Mouse (Mus musculus) ES-E14 (cell line): ENCODE results near the gene Fgfbp3. TPM values are rescaled to one million over a fixed set of nuclear protein-coding genes. Genes with fewer than 3 reads are reported as not detected.
A peak's percentile ranks its signal among the peaks of the same experiment; 100 is the strongest.

Experiments
- DNase-seq: peaks from one replicate; pipeline ENCODE4 v3.0.0-alpha.2; 2013; ENCODE audit warnings: low read depth, low spot score
- H3K27ac ChIP-seq: 2 replicates; pipeline ENCODE4 v1.5.1; 2012; ENCODE audit warnings: low read depth, mild to moderate bottlenecking, low read length, moderate library complexity, mixed read lengths; ENCODE audit not compliant: poor library complexity, insufficient read depth, severe bottlenecking
- H3K36me3 ChIP-seq: 2 replicates; pipeline ENCODE4 v1.6.1; 2012; ENCODE audit warnings: mild to moderate bottlenecking, low read length, moderate library complexity, mixed read lengths; ENCODE audit not compliant: control insufficient read depth, poor library complexity, insufficient read depth, severe bottlenecking
- H3K4me1 ChIP-seq, 2 experiments: fragments of 150-350 bp in 1 of 2; sonication (generic) in 1 of 2; 2 replicates each; pipeline ENCODE4 v1.6.1; 2012; ENCODE audit warnings: low read length in 2 of 2, mild to moderate bottlenecking in 1 of 2, mixed read lengths in 1 of 2; ENCODE audit not compliant: control insufficient read depth in 2 of 2, insufficient read depth in 2 of 2, poor library complexity in 1 of 2
- H3K4me3 ChIP-seq, 2 experiments: fragments of 150-350 bp in 1 of 2; sonication (generic) in 1 of 2; 2 replicates each; pipeline ENCODE4 v1.5.1; 2012; ENCODE audit warnings: low read length in 2 of 2, low read depth in 1 of 2, mild to moderate bottlenecking in 1 of 2, mixed read lengths in 1 of 2; ENCODE audit not compliant: insufficient read depth in 1 of 2, poor library complexity in 1 of 2, severe bottlenecking in 1 of 2
- H3K9ac ChIP-seq: 2 replicates; pipeline ENCODE4 v1.6.1; 2012; ENCODE audit warnings: low read depth, mild to moderate bottlenecking, low read length, mixed read lengths; ENCODE audit not compliant: poor library complexity, insufficient read depth, severe bottlenecking
- H3K9me3 ChIP-seq: fragments of 150-350 bp; sonication (generic); 2 replicates; pipeline ENCODE4 v1.6.1; 2012; ENCODE audit warnings: low read depth, mild to moderate bottlenecking, low read length; ENCODE audit not compliant: control insufficient read depth, insufficient read depth
- CHD2 ChIP-seq: IDR thresholded peaks from 2 replicates; pipeline ENCODE4 v1.6.1; 2014; ENCODE audit warnings: mild to moderate bottlenecking, low read depth, low read length, inconsistent platforms
- HCFC1 ChIP-seq: IDR thresholded peaks from 2 replicates; pipeline ENCODE4 v1.6.1; 2012; ENCODE audit warnings: low read length, inconsistent platforms, borderline replicate concordance; ENCODE audit not compliant: insufficient read depth
- MAFK ChIP-seq: IDR thresholded peaks from 2 replicates; pipeline ENCODE4 v1.6.1; 2014; ENCODE audit warnings: mild to moderate bottlenecking, low read depth, low read length, inconsistent platforms; ENCODE audit not compliant: insufficient read depth
- ZC3H11A ChIP-seq: IDR thresholded peaks from 2 replicates; pipeline ENCODE4 v1.6.1; 2012; ENCODE audit warnings: low read depth, mild to moderate bottlenecking, inconsistent platforms, low read length, borderline replicate concordance
- ZNF384 ChIP-seq: IDR thresholded peaks from 2 replicates; pipeline ENCODE4 v1.6.1; 2012; ENCODE audit warnings: low read depth, low read length, inconsistent platforms
- in situ Hi-C, 2 experiments: fragments of 600-800 bp; cut with MboI; formaldehyde crosslinking; loops; one replicate each; pipeline ENCODE4 v1.15.1; 2025; ENCODE audit warnings: low sequenced_read_pairs in 2 of 2, inconsistent platforms in 1 of 2; ENCODE audit not compliant: unreplicated experiment in 2 of 2
- total RNA-seq: library from RNA; depleted of rRNA; stranded (reverse); fragments of 300-350 nt; gene quantifications from 2 replicates; pipeline ENCODE4 v1.2.3, GENCODE M21; 2012

Gene Fgfbp3
- total RNA-seq, 1 experiment: 0.80 TPM

DNA sequence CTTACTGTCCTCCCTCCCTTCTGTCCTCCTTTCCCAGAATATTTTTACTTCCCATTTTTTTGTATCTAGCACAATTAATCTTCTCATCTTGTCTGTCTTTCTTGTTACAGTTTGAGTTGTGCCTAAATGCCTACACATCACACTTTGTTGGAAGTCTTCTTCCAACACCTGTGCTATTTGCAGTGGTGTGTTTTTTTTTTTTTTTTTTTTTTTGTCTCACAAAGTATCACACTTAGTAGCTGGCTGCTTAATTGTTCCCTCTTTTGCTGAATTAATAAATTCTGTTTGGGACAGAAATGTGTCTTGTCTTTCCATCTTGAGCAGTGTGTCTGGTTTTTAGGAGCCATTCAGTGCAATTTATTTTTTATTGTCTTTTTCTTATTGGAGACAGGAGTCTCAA is 10.4 kb upstream of the Fgfbp3 start:
- DNase-seq: no peak
- H3K9me3 ChIP-seq: no peaks in the 10 kb centered on the region
- H3K36me3 ChIP-seq: no peaks in the 10 kb centered on the region
- H3K4me1 ChIP-seq: peaks cover 0 to 7% of the 10 kb centered on the region in 2 experiments; a peak in 1 of 4 replicates
- H3K4me3 ChIP-seq: no peak overlapping the region
- H3K27ac ChIP-seq: no peak overlapping the region
- no peak for TF ChIP-seq ZC3H11A
- 0 out of 2 replicates have a peak, but pooled peaks have one; percentile 20 for TF ChIP-seq ZNF384
- TF ChIP-seq CHD2: no peak
- no peak for TF ChIP-seq MAFK
- no peak for TF ChIP-seq HCFC1
- H3K9ac ChIP-seq: no peak overlapping the region
- in situ Hi-C loops: no loop called here

DNA sequence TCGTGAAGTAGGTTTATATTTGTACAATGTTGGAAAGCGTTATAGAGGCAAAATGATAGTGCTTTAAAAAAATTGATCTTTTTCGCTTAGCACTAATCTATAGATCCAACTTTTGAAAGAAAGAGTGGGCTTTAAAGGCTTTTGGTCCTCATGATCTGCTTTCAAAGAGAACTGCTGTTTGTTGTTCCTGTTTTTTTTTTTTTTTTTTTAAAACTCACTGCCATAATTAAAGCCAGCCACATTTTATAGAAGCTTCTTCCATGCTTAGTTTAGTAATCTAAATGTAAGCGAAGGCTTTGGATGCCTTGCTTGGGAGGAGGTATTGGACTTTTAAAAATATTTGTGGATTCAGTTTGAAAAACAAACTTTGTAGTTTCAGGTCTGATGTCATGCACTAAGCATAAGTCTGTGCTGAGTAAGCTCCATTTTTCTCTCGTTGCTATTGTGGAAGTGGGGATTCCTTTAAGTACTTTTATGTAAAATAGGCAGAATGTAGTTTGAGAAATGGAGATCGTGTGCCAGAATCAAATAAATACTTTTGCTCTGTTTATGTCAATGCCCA is 8.5 kb upstream of the Fgfbp3 start:
- Histone ChIP-seq H3K9ac (no peak overlapping the region), H3K36me3 (no peaks in the 10 kb centered on the region), H3K4me1 (peaks cover 0 to 7% of the 10 kb centered on the region in 2 experiments; a peak in 1 of 4 replicates), H3K27ac (no peak overlapping the region), H3K4me3 (no peak overlapping the region; a peak in 1 of 4 replicates), H3K9me3 (no peaks in the 10 kb centered on the region)
- no peak for DNase-seq
- in situ Hi-C loops: no loop called here
- TF ChIP-seq ZNF384: no peak
- no peak for TF ChIP-seq CHD2

DNA sequence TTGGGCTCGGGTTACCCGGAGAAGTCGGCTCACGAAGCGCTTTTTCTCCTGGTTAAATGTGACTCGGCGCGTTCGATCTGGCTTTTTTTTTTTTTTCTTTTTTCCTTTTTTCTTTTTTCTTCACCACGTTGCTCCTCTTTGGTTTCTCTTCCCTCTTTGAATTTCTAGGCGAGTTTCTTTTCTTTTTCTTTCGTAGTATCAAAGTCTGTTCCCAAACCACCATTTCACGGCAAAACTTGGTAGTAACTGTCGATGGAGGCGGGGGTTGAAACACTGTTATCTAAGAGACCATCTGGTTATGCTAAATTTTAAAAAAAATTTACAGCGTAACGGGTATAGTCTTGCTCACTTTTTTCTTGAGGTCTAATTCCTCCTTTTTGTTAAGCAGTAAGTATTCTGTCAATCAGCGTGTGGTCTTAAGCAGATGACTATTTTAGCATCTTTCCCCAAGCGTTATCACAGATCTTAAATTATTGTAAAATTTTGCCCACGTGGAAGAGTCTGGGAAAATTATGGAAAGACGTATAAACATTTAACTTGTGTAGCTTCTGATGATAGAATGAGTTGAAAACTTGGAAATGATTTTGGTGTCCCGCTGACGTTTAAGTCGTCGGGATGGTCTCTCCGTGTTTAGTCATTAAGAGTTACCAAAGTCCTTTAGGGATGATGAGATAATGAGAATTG is 7.3 kb upstream of the Fgfbp3 start:
- Histone ChIP-seq H3K27ac (peak overlapping the region; percentile 76), H3K4me3 (peak overlapping the region; percentile 80 to 100), H3K9ac (peak overlapping the region; percentile 99), H3K36me3 (no peaks in the 10 kb centered on the region), H3K9me3 (no peaks in the 10 kb centered on the region), H3K4me1 (peaks cover 0 to 7% of the 10 kb centered on the region in 2 experiments; a peak in 1 of 4 replicates)
- in situ Hi-C loops: no loop called here
- no peak for DNase-seq
- TF ChIP-seq MAFK: no peak
- TF ChIP-seq HCFC1: no peak
- TF ChIP-seq ZNF384: peak; percentile 66; the same call in 1 of the 2 replicates

DNA sequence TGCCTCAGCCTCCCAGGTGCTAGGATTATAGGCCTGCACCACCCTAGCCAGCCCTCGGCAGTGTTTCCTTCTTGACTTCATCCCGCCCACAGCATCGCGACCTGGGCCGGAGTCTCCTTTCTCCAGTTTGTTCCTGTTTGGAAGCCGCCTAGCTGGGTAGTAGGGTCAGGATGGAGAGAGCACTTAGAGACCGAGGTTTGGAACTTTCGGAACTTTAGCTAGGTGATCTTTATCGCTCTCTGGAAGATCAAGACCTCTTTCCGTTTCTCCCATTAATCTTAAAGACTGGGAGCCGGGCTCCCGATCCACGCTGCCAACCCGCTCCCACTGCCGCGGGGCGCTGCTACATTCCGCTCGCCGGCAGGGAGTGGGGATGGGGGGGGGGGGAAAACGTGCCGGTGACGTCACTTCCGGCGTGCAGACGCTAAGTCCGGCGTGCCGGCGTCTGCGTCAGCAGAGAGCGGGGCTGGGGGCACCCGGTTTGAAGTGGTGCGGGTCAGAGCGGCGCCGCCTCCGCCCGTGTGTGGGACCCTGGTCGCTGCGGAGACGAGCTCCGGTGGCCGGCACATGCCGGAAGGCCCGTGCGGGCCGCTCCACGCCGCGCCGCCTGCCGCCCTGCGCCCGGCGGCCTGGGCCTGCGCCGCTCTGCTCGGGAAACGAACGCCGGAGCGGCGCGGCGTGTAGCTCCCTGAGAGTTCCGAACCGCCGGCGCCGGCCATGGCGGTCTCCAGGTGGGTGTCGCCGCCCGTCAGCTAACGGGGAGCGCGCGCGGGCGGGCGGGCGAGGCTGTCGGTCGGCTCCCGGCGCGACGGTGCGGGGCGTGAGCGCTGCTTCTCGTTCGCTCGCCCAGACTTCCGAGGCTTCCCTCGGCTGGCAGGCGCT is 6.5 kb upstream of the Fgfbp3 start, which contains the start of gene Btaf1:
Btaf1 (plus strand) TSS at position 409 of the 882 bp plus-strand sequence.
- H3K4me1 ChIP-seq: peaks cover 0 to 7% of the 10 kb centered on the region in 2 experiments; a peak in 1 of 4 replicates
- peak; percentile 79 for DNase-seq
- H3K4me3 ChIP-seq: peak within 1 kb of the TSS; percentile 80 to 100
- H3K9me3 ChIP-seq: no peaks in the 10 kb centered on the region
- H3K27ac ChIP-seq: peak within 1 kb of the TSS; percentile 76
- peak; percentile 43; the same call in 1 of the 2 replicates for TF ChIP-seq HCFC1
- TF ChIP-seq ZC3H11A: no peak
- no peak for TF ChIP-seq CHD2
- H3K36me3 ChIP-seq: no peaks in the 10 kb centered on the region
- H3K9ac ChIP-seq: peak within 1 kb of the TSS; percentile 99
- in situ Hi-C loops: no loop called here
